Mouse (Mus musculus) Patski (cell line): ENCODE results near the gene Serpina16. TPM values are rescaled to one million over a fixed set of nuclear protein-coding genes. Genes with fewer than 3 reads are reported as not detected.

Experiments used
- ATAC-seq: fragments of 100-300 bp; one replicate; pipeline ENCODE4 v1.8.0; 2021
- CTCF ChIA-PET: fragments of 350-600 bp; sonication (Branson Sonifier 250); formaldehyde crosslinking; loops from one replicate; lab custom pipeline; 2022; ENCODE audit warnings: inconsistent platforms; lab: Charles Lee
- POLR2A ChIA-PET: fragments of 350-600 bp; sonication (Branson Sonifier 250); formaldehyde crosslinking; loops from one replicate; lab custom pipeline; 2022; ENCODE audit warnings: antibody characterized with exemption, inconsistent platforms; lab: Charles Lee
- DNase-seq: peaks from one replicate; pipeline ENCODE4 v3.0.0-alpha.2; 2011; ENCODE audit warnings: low read depth, low spot score
- H3K27me3 ChIP-seq: fragments of 371-371 bp; one replicate; pipeline ENCODE4 v1.5.1; 2021
- CTCF ChIP-seq: fragments of 100-300 bp; IDR thresholded peaks from one replicate; pipeline ENCODE4 v1.5.1; 2021
- in situ Hi-C: fragments of 300-500 bp; cut with MboI; formaldehyde crosslinking; loops from 3 replicates; pipeline ENCODE4 v1.11.1; 2018; ENCODE audit warnings: low pct_unique_long_range_greater_than_20kb, mixed read lengths
- polyA plus RNA-seq: library from polyadenylated mRNA; unstranded; gene quantifications from one replicate; pipeline ENCODE4 v1.2.3, GENCODE M21; 2021

The Serpina16 gene
- polyA plus RNA-seq, 1 experiment from 2014 or later: 1.4 TPM

DNA sequence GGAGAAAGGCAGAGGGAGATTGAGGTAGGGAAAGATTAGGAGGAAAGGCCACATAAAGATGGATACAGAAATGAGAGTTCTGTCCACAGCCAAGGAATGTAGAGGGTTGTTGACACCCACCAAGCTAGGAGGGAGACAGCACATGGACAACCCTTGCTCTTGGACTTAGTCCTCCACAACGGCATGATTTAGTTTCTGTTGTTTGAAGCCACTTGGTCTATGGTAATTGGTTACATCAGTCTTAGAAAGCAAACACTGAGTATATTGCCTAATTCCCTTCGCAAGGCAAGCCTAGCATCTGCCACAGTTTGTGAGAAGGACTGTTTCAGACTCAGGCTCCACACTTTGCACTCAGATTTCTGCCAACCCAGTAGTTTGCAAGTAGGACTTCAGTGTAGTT is 40.1 kb downstream of the Serpina16 start:
- ATAC-seq (no peak), DNase-seq (no peak)
- ChIA-PET CTCF (no interaction called here), POLR2A (no interaction called here)
- H3K27me3 ChIP-seq: no peaks in the 10 kb centered on the region
- TF ChIP-seq CTCF: no peak
- in situ Hi-C loops: no loop called here

DNA sequence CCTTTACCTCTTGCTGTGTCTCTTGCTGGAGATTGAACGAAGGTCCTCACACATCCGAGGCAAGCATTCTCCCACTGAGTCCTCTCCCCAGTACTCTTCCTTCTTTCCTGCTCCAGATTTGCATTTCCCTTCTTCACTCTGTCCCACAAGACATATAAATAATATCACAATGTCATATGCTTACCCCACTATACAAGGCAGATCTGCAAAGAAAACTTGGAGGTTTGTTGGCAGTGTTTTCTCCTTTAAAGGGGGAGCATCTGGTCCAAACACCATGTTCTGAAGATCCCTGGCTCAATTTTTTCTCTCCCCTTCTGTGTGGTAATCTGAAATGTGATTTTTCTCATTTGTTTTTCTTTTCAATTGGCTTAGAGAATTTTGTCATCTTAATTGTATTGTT is 41.5 kb downstream of the Serpina16 start:
- in situ Hi-C loops: no loop called here
- ChIA-PET POLR2A (no interaction called here), CTCF (no interaction called here)
- no peak for TF ChIP-seq CTCF
- ATAC-seq (no peak), DNase-seq (no peak)
- no peaks in the 10 kb centered on the region for H3K27me3 ChIP-seq

DNA sequence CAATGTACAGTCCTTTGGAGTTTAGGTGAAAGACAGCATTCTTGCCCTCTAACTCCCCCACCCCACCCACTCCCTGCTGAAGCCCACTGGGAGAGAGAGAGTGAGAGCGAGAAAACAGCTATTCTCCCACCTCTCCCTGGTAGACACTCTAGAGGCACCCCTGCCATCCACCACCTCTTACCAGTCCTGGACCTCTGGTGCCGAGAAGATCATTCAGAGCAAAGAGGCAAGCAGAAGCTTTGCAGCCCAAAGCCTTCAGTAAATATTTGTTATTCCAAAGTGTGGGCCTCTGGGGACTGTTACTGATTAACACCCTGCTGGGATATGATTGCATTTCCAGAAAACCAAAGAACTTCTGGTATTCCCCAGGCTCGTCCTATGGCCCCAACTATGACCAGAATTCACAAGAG is 44.7 kb downstream of the Serpina16 start, which contains the start of gene Serpina10:
Gene Serpina10 (minus strand): TSS at position 242 of the 410 bp plus-strand sequence.
- no peaks in the 10 kb centered on the region for H3K27me3 ChIP-seq
- CTCF ChIA-PET: interaction anchor here (0.6 to 4.1 kb wide), 3 partner anchors 10 to 61 kb away, joined by 3 to 10 read pairs (median 3); no protein-coding TSS in a partner anchor
- TF ChIP-seq CTCF: no peak
- peak; percentile 89 for ATAC-seq
- in situ Hi-C loops: no loop called here
- POLR2A ChIA-PET: interaction anchor here (0.6 to 1.3 kb wide), 2 partner anchors 21 to 53 kb away, joined by 3 to 5 read pairs; no protein-coding TSS in a partner anchor
- peak; percentile 25 for DNase-seq

Other genes starting within 250 kb of the Serpina16 start
- 83.4 TPM for gene Ifi27, start 241.9 kb downstream of the Serpina16 start, polyA plus RNA-seq
- gene Ifi27l2a, start 232.5 kb downstream of the Serpina16 start, polyA plus RNA-seq: 3.2 TPM
- gene Ifi27l2b, start 218.9 kb downstream of the Serpina16 start, polyA plus RNA-seq: not detected
- gene Ppp4r4, start 143.9 kb downstream of the Serpina16 start, polyA plus RNA-seq: 10.6 TPM
- 109 TPM for gene Serpina10, start 44.7 kb downstream of the Serpina16 start, polyA plus RNA-seq
- gene Serpina6, start 18.9 kb downstream of the Serpina16 start, polyA plus RNA-seq: 46.6 TPM
- gene Serpina1f, start 19.4 kb upstream of the Serpina16 start, polyA plus RNA-seq: 0.49 TPM
- gene Serpina1d, start 97.5 kb upstream of the Serpina16 start, polyA plus RNA-seq: not detected
- 0.50 TPM for gene Serpina1b, start 154.2 kb upstream of the Serpina16 start, polyA plus RNA-seq
- gene Serpina1a, start 187.4 kb upstream of the Serpina16 start, polyA plus RNA-seq: 0.05 TPM
- gene Serpina1c, start 228.7 kb upstream of the Serpina16 start, polyA plus RNA-seq: not detected